Mouse (Mus musculus): ENCODE results near the gene Mesd. TPM values are rescaled to one million over a fixed set of nuclear protein-coding genes. Genes with fewer than 3 reads are reported as not detected.

Gene Mesd
- polyA plus RNA-seq, 1 experiment from 2014 or later, result 85.6 TPM

DNA sequence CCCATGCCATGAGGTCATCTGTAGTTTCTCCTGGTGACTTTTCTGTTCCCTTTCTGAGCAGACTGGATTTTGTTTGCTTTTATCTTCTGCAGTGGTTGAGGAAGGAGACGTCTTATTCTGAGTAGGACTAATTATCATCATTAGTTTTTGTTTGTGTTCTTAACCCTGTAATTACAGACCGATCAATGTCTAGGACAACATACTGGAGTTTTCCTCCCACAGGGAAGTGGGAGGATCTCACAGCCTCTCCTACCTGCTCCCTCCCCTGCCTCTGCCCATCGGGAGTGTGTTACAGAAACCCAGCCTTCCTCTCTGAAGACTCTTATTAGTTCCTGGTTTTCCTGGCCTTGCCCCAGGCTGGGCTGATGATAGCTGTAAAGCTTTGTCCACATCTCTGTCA lies 37.4 kb downstream of the Mesd start:
- Histone ChIP-seq H3K4me1 (ENCODE audit: control insufficient read depth, insufficient read depth, low read length) (no peaks in the 10 kb centered on the region), H3K4me3 (replicated peaks; ENCODE audit: low read length) (no peak overlapping the region), H3K27me3 (ENCODE audit: control insufficient read depth, insufficient read depth, low read length) (no peaks in the 10 kb centered on the region), H3K36me3 (ENCODE audit: control insufficient read depth, insufficient read depth, low read length) (no peaks in the 10 kb centered on the region), H3K27ac (ENCODE audit: low read length) (no peak overlapping the region), H3K9ac (ENCODE audit: low read length) (no peak overlapping the region), H3K9me3 (replicated peaks; ENCODE audit: control insufficient read depth, low read length) (no peaks in the 10 kb centered on the region), H3K4me2 (ENCODE audit: low read depth, low read length) (no peak overlapping the region)
- WGBS, result 31% methylated on average over 3 of the region's 3 CpGs
- no peak for ATAC-seq (ENCODE audit: insufficient read depth, low FRiP score)

DNA sequence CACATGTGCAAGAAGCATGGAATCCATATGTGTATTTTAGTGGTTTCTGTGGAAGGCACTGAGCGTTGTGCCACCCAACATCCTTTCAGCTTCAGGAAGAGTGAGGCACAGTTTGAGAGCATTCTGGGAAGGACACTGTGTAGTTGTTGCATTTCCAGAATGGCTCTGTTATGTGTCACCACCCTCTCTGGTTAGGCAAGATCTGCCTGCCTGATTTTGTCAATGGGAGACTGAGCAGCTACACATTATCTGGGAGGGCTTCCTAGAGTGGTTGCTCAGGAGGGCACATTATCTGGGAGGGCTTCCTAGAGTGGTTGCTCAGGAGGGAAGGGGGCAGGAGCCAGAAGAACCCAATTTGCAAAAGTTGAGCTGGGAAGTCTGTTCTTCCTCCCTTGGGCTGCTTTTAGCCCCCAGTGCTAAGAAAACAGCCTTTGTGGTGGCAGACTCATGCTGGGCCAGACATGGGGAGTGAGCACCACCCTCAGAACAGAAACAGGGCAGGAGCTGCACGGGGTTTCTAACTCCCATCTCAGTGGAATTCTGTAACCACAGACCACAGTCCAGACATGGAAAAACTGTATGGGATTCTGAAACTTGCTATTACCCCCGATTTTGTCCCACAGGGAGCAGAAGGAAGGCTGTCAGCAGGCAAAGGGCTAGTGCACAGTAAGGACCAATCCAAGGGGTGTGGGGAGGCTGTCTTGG lies 54.9 kb downstream of the Mesd start:
- Histone ChIP-seq H3K4me2 (ENCODE audit: low read depth, low read length) (no peak overlapping the region), H3K27me3 (ENCODE audit: control insufficient read depth, insufficient read depth, low read length) (no peaks in the 10 kb centered on the region), H3K27ac (ENCODE audit: low read length) (no peak overlapping the region; the same call in 1 of the 2 replicates), H3K4me1 (ENCODE audit: control insufficient read depth, insufficient read depth, low read length) (no peaks in the 10 kb centered on the region), H3K4me3 (replicated peaks; ENCODE audit: low read length) (no peak overlapping the region), H3K9me3 (replicated peaks; ENCODE audit: control insufficient read depth, low read length) (no peaks in the 10 kb centered on the region), H3K36me3 (ENCODE audit: control insufficient read depth, insufficient read depth, low read length) (no peaks in the 10 kb centered on the region), H3K9ac (ENCODE audit: low read length) (no peak overlapping the region)
- no peak for ATAC-seq (ENCODE audit: insufficient read depth, low FRiP score)
- WGBS, result 76% methylated on average over 3 of the region's 3 CpGs

DNA sequence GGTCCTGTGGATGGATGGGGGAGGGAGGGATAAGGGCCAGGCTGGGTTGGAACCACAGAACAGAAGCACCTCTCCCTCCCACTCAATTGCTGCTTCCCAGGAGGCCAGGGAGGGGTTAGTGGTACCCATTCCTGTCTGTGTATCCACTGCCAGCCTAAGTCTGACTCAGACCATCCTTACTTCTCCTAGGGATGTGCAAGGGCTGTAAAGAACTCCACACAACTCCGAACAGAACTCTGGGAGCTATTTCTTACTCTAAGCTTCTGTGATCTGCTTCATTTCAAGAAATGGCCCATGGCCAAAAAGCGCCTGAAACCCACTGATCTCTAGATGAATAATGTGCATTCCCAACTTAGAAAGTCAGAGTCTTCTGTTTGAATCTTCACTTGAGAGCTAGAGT lies 55.9 kb downstream of the Mesd start:
- 54% methylated on average over 2 of the region's 2 CpGs for WGBS
- Histone ChIP-seq H3K9me3 (replicated peaks; ENCODE audit: control insufficient read depth, low read length) (no peaks in the 10 kb centered on the region), H3K27me3 (ENCODE audit: control insufficient read depth, insufficient read depth, low read length) (no peaks in the 10 kb centered on the region), H3K9ac (ENCODE audit: low read length) (no peak overlapping the region), H3K4me2 (ENCODE audit: low read depth, low read length) (no peak overlapping the region), H3K4me3 (replicated peaks; ENCODE audit: low read length) (no peak overlapping the region), H3K27ac (ENCODE audit: low read length) (0 out of 2 replicates have a peak overlapping the region, but pooled peaks have one; percentile 16), H3K4me1 (ENCODE audit: control insufficient read depth, insufficient read depth, low read length) (no peaks in the 10 kb centered on the region), H3K36me3 (ENCODE audit: control insufficient read depth, insufficient read depth, low read length) (no peaks in the 10 kb centered on the region)
- peak; percentile 74; the same call in 1 of the 2 replicates for ATAC-seq (ENCODE audit: insufficient read depth, low FRiP score)

DNA sequence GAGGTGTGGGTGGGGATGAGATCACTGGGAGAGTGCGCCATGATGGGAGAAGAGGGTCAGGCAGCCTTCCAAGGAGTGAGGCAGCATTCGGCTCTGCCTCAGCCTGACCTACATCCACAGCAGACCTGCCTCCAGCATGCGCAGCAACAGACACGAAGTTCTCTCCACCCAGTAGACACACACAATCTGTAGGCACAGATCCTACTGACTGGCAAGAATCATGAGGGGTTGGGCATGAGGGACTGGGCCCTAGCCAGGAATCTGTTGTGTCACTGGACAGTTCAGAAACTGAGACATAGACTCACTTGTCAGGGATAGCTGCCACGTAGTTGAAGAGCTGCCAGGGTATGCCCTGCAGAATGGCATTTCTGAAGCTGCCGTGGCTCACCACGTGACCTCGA lies 57.4 kb downstream of the Mesd start:
- Histone ChIP-seq H3K27ac (ENCODE audit: low read length) (no peak overlapping the region), H3K4me3 (replicated peaks; ENCODE audit: low read length) (no peak overlapping the region), H3K4me2 (ENCODE audit: low read depth, low read length) (no peak overlapping the region), H3K27me3 (ENCODE audit: control insufficient read depth, insufficient read depth, low read length) (no peaks in the 10 kb centered on the region), H3K9me3 (replicated peaks; ENCODE audit: control insufficient read depth, low read length) (no peaks in the 10 kb centered on the region), H3K4me1 (ENCODE audit: control insufficient read depth, insufficient read depth, low read length) (no peaks in the 10 kb centered on the region), H3K9ac (ENCODE audit: low read length) (no peak overlapping the region), H3K36me3 (ENCODE audit: control insufficient read depth, insufficient read depth, low read length) (no peaks in the 10 kb centered on the region)
- WGBS, result 81% methylated on average over 8 of the region's 8 CpGs
- no peak for ATAC-seq (ENCODE audit: insufficient read depth, low FRiP score)

DNA sequence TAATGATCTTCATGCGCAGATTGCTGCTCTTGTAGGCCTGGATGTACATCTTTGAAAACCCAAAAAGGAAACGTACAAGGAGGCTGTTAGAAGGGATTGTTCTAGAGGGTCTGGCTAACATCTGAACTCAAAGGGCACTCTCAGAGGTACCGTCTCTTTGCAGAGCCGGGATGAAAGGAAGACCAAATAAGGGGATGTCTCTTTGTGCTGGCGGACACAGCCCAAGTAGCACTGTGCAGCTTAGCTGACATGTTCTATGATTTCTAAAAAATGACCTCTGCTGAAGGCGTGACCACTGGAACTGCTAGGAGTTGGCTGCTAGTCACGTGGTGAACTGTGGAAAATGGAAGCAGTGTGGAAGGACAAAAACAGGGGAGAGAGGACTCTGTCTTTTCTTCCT lies 64.5 kb downstream of the Mesd start:
- Histone ChIP-seq H3K36me3 (ENCODE audit: control insufficient read depth, insufficient read depth, low read length) (no peaks in the 10 kb centered on the region), H3K27me3 (ENCODE audit: control insufficient read depth, insufficient read depth, low read length) (no peaks in the 10 kb centered on the region), H3K9me3 (replicated peaks; ENCODE audit: control insufficient read depth, low read length) (no peaks in the 10 kb centered on the region), H3K4me3 (replicated peaks; ENCODE audit: low read length) (no peak overlapping the region), H3K9ac (ENCODE audit: low read length) (no peak overlapping the region), H3K27ac (ENCODE audit: low read length) (peak overlapping the region; percentile 51; the same call in 1 of the 2 replicates), H3K4me1 (ENCODE audit: control insufficient read depth, insufficient read depth, low read length) (no peaks in the 10 kb centered on the region), H3K4me2 (ENCODE audit: low read depth, low read length) (no peak overlapping the region)
- 51% methylated on average over 7 of the region's 7 CpGs for WGBS
- peak; percentile 79 for ATAC-seq (ENCODE audit: insufficient read depth, low FRiP score)

DNA sequence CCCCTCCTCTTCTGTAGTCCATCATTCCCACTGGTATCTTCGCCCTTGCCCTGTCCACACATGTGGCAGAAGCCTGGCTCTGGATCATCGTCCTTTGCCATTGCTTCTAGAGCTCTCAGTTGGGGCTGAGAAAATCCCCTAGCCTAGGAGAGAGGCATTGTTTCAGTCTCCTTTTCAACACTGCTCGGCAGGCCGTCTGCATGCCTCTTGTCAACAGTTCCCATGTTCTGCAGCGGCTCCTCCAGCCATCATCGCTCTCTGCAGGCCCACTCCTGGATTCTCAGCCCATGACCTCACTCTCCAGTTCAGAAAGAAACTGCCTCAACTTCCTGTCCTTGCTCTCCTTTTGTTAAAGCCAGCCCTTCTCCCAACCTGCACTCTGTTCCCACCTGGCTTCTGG lies 65.4 kb downstream of the Mesd start:
- 86% methylated on average over 6 of the region's 6 CpGs for WGBS
- no peak overlapping the region for H3K4me2 ChIP-seq (ENCODE audit: low read depth, low read length)
- no peaks in the 10 kb centered on the region for H3K27me3 ChIP-seq (ENCODE audit: control insufficient read depth, insufficient read depth, low read length)
- ATAC-seq (ENCODE audit: insufficient read depth, low FRiP score), result no peak
- no peak overlapping the region for H3K9ac ChIP-seq (ENCODE audit: low read length)
- no peaks in the 10 kb centered on the region for H3K4me1 ChIP-seq (ENCODE audit: control insufficient read depth, insufficient read depth, low read length)
- H3K36me3 ChIP-seq (ENCODE audit: control insufficient read depth, insufficient read depth, low read length), result no peaks in the 10 kb centered on the region
- H3K4me3 ChIP-seq (replicated peaks; ENCODE audit: low read length), result no peak overlapping the region
- H3K27ac ChIP-seq (ENCODE audit: low read length), result no peak overlapping the region
- no peaks in the 10 kb centered on the region for H3K9me3 ChIP-seq (replicated peaks; ENCODE audit: control insufficient read depth, low read length)

Other genes starting within 250 kb of the Mesd start
- 5.9 and 6.8 TPM in 2 replicates for gene Il16, start 138.7 kb upstream of the Mesd start, polyA plus RNA-seq (2015; fragmentation: Nextera tagmentation; extraction: Ambion mirVana)
- gene Cfap161, start 89.6 kb upstream of the Mesd start, polyA plus RNA-seq (2015; fragmentation: Nextera tagmentation; extraction: Ambion mirVana), result 0.44 TPM in 1 of 2 replicates, not detected in the other
- 3.6 and 4.7 TPM in 2 replicates for gene Tlnrd1, start 161 bp upstream of the Mesd start, polyA plus RNA-seq (2015; fragmentation: Nextera tagmentation; extraction: Ambion mirVana)
- 0.50 and 0.59 TPM in 2 replicates for gene Cemip, start 202.0 kb downstream of the Mesd start, polyA plus RNA-seq (2015; fragmentation: Nextera tagmentation; extraction: Ambion mirVana)